ENCODE assay signal across 9 mouse cellular contexts in genomic region chr10:7124993-7125392, GRCm38 (mm10).
DNase-seq lines count a peak whose midpoint lies in the region; ATAC-seq and TF ChIP-seq lines count a peak whose summit lies in the region.
"Had no signal": no experiment of that assay in that cellular context is flagged by ENCODE, and none has a peak within 500 bp of the region (broad histone marks: within the 10 kb centered on the region; RNA-seq: fewer than 3 reads in every experiment).

No protein-coding gene starts in this region.

- no peak overlapping the region for H3K9ac ChIP-seq in kidney, embryonic 16.5 days (replicated peaks; ENCODE audit: low read length)
- H3K9ac ChIP-seq: limb, embryonic 15.5 days had no signal

- peaks cover 51% of the 10 kb centered on the region for H3K36me3 ChIP-seq in kidney, embryonic 16.5 days (ENCODE audit: insufficient read depth, low read length)

- no peak overlapping the region for H3K4me2 ChIP-seq in kidney, embryonic 16.5 days (replicated peaks; ENCODE audit: low read depth, low read length)
- H3K4me2 ChIP-seq: limb, embryonic 15.5 days had no signal

- H3K4me3 ChIP-seq in kidney, embryonic 16.5 days (ENCODE audit: low read length): no peak overlapping the region
- no peak overlapping the region for H3K4me3 ChIP-seq in layer of hippocampus, adult 2 months
- H3K4me3 ChIP-seq: limb, embryonic 15.5 days had no signal

- 71% methylated on average over 7 of the region's 7 CpGs for WGBS in kidney, embryonic 16.5 days

- no peak for DNase-seq in kidney, adult 11 months
- DNase-seq in brain, adult 2 months (ENCODE audit: low read depth, low spot score): peak; percentile 85
- peak; percentile 25 to 37 for DNase-seq in layer of hippocampus, adult 2 months (ENCODE audit: low spot score in 2 of 2)
- peak; percentile 69 to 80 for DNase-seq in right cerebral cortex, postnatal 10 days (ENCODE audit: low spot score in 2 of 2)
- DNase-seq in heart, postnatal 36 days: no peak
- DNase-seq in testis, postnatal 10 days (ENCODE audit: low spot score): no peak
- DNase-seq: thymus, postnatal 14 days had no signal

- peak; percentile 59 for TF ChIP-seq CTCF in layer of hippocampus, adult 2 months (conservative IDR thresholded peaks at IDR 0.05)

- no peaks in the 10 kb centered on the region for H3K27me3 ChIP-seq in kidney, embryonic 16.5 days (ENCODE audit: insufficient read depth, low read length)
- H3K27me3 ChIP-seq: limb, embryonic 15.5 days had no signal

- ATAC-seq in kidney, embryonic 16.5 days (ENCODE audit: low FRiP score, low TSS enrichment): peak; percentile 52; the same call in 1 of the 2 replicates

- no peak overlapping the region for H3K27ac ChIP-seq in kidney, embryonic 16.5 days (ENCODE audit: low read length)
- no peak overlapping the region for H3K27ac ChIP-seq in layer of hippocampus, adult 2 months
- H3K27ac ChIP-seq: limb, embryonic 15.5 days had no signal

- no peaks in the 10 kb centered on the region for H3K4me1 ChIP-seq in kidney, embryonic 16.5 days (ENCODE audit: insufficient read depth, low read length)

- no peaks in the 10 kb centered on the region for H3K9me3 ChIP-seq in kidney, embryonic 16.5 days (ENCODE audit: low read length)
- H3K9me3 ChIP-seq: limb, embryonic 15.5 days had no signal

- intact Hi-C loops in heart, postnatal 36 days (cut with DNase I): no loop called here

Comparison
In these comparisons a context has a peak if more than half of its experiments do, and no peak if none do; other contexts are left out.
1. DNase-seq: peak in brain, adult 2 months (single experiment), layer of hippocampus, adult 2 months (2 of 2) and right cerebral cortex, postnatal 10 days (2 of 2); none in kidney, adult 11 months (single experiment), heart, postnatal 36 days (0 of 2) and testis, postnatal 10 days (single experiment).